Mouse (Mus musculus) stomach, embryonic 15.5 days (tissue): ENCODE measurements around the gene 1700037H04Rik. TPM values are rescaled to one million over a fixed set of nuclear protein-coding genes. Genes with fewer than 3 reads are reported as not detected.

Experiments
- ATAC-seq: fragments of 200-750 bp; cut with Nextera tagmentation; 2 replicates; pipeline ENCODE4 v1.8.0; 2017; ENCODE audit warnings: low read depth, moderate number of reproducible peaks, moderate TSS enrichment; ENCODE audit not compliant: insufficient read depth, low FRiP score
- H3K27ac ChIP-seq: fragments of 300-500 bp; sonication (generic); 2 replicates; pipeline ENCODE4 v1.5.1; 2015; ENCODE audit warnings: mild to moderate bottlenecking, inconsistent platforms
- H3K27me3 ChIP-seq: fragments of 300-500 bp; sonication (generic); replicated peaks from 2 replicates; pipeline ENCODE4 v1.6.1; 2015; ENCODE audit warnings: inconsistent platforms
- H3K36me3 ChIP-seq: fragments of 300-500 bp; sonication (generic); 2 replicates; pipeline ENCODE4 v1.6.1; 2015; ENCODE audit warnings: inconsistent platforms
- H3K4me1 ChIP-seq: fragments of 300-500 bp; sonication (generic); 2 replicates; pipeline ENCODE4 v1.6.1; 2015; ENCODE audit warnings: inconsistent platforms
- H3K4me2 ChIP-seq: fragments of 300-500 bp; sonication (generic); 2 replicates; pipeline ENCODE4 v1.6.1; 2015; ENCODE audit warnings: mild to moderate bottlenecking, inconsistent platforms
- H3K4me3 ChIP-seq: fragments of 300-500 bp; sonication (generic); replicated peaks from 2 replicates; pipeline ENCODE4 v1.5.1; 2015; ENCODE audit warnings: inconsistent platforms
- H3K9ac ChIP-seq: fragments of 300-500 bp; sonication (generic); 2 replicates; pipeline ENCODE4 v1.6.1; 2015; ENCODE audit warnings: inconsistent platforms
- H3K9me3 ChIP-seq: fragments of 300-500 bp; sonication (generic); 2 replicates; pipeline ENCODE4 v1.6.1; 2016; ENCODE audit warnings: inconsistent platforms
- WGBS: fragments of 180-500 bp; shearing (Covaris S2); methylation state at CpG from one replicate; pipeline ENCODE4 v1.1.7; 2015; 5-methylcytosine and 5-hydroxymethylcytosine counted together
- polyA plus RNA-seq: library from polyadenylated mRNA; unstranded; fragments of >200 nt; fragmentation: Nextera tagmentation; extraction: Ambion mirVana; gene quantifications from 2 replicates; pipeline ENCODE4 v1.2.1, GENCODE M21; 2015

The 1700037H04Rik gene
- polyA plus RNA-seq, 1 experiment from 2014 or later, result 75.0 TPM

DNA sequence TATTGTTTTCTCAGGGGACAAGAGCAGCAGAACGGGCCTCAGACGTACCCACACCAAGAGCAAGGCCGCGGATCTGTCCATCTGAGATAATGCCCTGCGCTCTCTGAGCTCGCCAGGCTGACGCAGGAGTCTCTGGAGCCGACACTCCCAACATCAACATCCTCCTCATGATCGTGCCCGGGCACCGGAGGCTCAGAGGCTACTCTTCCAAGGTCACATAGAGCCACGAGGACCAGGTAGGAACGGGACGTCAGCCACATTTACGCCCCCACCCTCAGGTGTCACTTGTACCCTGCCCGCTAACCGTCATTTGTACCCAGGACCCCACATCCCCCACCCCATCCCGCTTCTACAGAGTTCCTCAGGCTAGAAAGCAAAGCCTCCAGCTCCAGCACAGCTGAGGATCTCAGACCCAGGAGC is 380 bp downstream of the 1700037H04Rik start:
- Histone ChIP-seq H3K4me1 (peaks cover 11% of the 10 kb centered on the region; the same call in 1 of the 2 replicates), H3K4me3 (peak overlapping the region; percentile 73), H3K27me3 (no peaks in the 10 kb centered on the region), H3K4me2 (peak overlapping the region; percentile 92), H3K9me3 (no peaks in the 10 kb centered on the region), H3K9ac (peak overlapping the region; percentile 68), H3K27ac (peak overlapping the region; percentile 81), H3K36me3 (0 out of 2 replicates have a peak, but pooled peaks cover 5% of the 10 kb centered on the region)
- peak; percentile 61 for ATAC-seq
- 0% methylated on average over 18 of the region's 18 CpGs for WGBS

DNA sequence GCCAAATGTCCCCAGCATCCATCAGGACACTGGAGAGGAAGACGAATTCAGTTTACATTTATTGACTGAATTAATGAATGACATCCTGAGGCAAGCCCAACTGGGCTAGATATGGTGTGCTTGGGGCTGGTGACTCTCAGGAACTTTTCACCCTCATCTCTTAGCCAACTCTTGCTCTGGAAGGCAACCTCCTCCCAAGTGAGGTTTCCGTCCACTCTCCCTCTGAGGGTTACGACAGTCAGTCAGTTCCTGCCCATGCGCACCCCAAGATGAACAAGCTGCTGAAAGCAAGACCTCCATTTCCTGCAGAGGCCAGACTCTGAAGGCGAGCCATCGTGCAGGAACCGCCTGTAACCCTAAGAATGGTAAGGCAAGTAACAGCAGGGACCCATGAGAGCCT is 2.9 kb downstream of the 1700037H04Rik start:
- H3K9ac ChIP-seq, result no peak overlapping the region
- H3K4me1 ChIP-seq, result peaks cover 11% of the 10 kb centered on the region; the same call in 1 of the 2 replicates
- H3K9me3 ChIP-seq, result no peaks in the 10 kb centered on the region
- H3K27me3 ChIP-seq, result no peaks in the 10 kb centered on the region
- H3K36me3 ChIP-seq, result peaks cover 9% of the 10 kb centered on the region; the same call in 1 of the 2 replicates
- H3K4me2 ChIP-seq, result no peak overlapping the region
- no peak overlapping the region for H3K4me3 ChIP-seq
- no peak overlapping the region for H3K27ac ChIP-seq
- no peak for ATAC-seq
- 91% methylated on average over 7 of the region's 7 CpGs for WGBS

DNA sequence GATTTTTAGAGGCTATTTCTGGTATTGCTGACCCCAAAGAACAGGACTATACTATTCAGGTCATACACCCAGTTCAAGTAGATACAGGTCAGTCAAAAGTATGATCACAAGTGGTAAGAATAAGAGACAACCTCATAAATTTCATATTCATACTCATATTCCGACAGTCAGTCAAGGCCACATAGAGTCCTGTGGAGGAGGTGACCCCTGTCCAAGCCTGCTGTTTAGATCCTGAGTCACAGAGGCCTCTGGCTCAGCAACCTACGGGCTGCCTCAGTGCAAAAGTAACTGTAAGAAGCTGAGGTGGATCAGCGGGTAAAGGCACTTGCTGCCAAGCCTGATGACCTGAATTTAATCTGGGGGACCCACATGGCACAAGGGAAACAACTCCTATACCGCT is 5.8 kb downstream of the 1700037H04Rik start:
- Histone ChIP-seq H3K27me3 (no peaks in the 10 kb centered on the region), H3K36me3 (peaks cover 12% of the 10 kb centered on the region; the same call in 1 of the 2 replicates), H3K4me3 (no peak overlapping the region), H3K9ac (no peak overlapping the region), H3K4me2 (no peak overlapping the region), H3K27ac (no peak overlapping the region), H3K9me3 (no peaks in the 10 kb centered on the region), H3K4me1 (0 out of 2 replicates have a peak, but pooled peaks cover 7% of the 10 kb centered on the region)
- WGBS, result 90% methylated on average over 4 of the region's 4 CpGs
- ATAC-seq, result no peak

DNA sequence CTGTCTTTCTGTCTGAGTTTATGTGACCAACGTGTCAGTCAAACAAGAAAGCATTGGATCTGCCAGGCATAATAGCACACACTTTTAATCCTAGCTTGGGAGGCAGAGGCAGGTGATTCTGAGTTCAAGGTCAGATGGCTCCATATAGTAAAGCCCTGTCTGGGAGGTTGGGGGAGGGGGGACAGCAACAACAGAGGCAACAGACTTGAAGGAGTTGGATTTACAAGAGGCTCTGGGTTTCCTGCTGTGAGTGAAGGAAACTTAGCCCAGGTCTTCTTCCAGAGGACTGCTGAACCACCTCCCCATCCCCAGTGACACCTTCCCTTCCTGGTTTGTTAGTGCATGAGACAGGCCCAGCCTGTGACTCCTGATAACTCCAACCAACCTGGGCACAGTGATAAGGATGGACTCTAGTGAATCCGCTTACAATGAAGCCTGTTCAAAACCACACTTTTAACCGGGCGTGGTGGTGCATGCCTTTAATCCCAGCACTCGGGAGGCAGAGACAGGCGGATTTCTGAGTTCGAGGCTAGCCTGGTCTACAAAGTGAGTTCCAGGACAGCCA is 7.6 kb downstream of the 1700037H04Rik start:
- WGBS, result 85% methylated on average over 7 of the region's 7 CpGs
- Histone ChIP-seq H3K27ac (no peak overlapping the region), H3K27me3 (no peaks in the 10 kb centered on the region), H3K4me3 (no peak overlapping the region), H3K9me3 (no peaks in the 10 kb centered on the region), H3K9ac (no peak overlapping the region), H3K4me1 (no peaks in the 10 kb centered on the region), H3K36me3 (peaks cover 21% of the 10 kb centered on the region; the same call in 1 of the 2 replicates), H3K4me2 (no peak overlapping the region)
- ATAC-seq, result peak; percentile 71; the same call in 1 of the 2 replicates

DNA sequence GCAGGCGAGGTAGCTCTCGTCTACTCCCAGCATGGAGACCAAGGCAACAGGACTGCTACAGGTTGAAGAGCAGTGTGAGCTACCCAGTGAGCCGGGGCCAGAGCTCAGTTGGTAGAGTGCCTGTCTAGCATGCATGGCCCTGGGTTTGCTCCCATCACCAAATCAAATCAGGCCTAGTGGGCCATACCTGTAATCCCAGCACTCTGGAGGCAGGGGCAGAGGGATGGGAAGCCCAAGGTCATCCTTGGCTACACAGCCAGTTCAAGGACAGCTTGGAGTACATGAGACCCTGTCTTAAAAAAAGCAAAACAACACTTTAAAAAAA is 10.7 kb downstream of the 1700037H04Rik start:
- H3K9me3 ChIP-seq, result no peaks in the 10 kb centered on the region
- H3K4me3 ChIP-seq, result no peak overlapping the region
- H3K4me2 ChIP-seq, result no peak overlapping the region
- H3K4me1 ChIP-seq, result no peaks in the 10 kb centered on the region
- no peaks in the 10 kb centered on the region for H3K27me3 ChIP-seq
- WGBS, result 95% methylated on average over 3 of the region's 3 CpGs
- H3K36me3 ChIP-seq, result peaks cover 22% of the 10 kb centered on the region
- no peak for ATAC-seq
- H3K27ac ChIP-seq, result no peak overlapping the region
- no peak overlapping the region for H3K9ac ChIP-seq

DNA sequence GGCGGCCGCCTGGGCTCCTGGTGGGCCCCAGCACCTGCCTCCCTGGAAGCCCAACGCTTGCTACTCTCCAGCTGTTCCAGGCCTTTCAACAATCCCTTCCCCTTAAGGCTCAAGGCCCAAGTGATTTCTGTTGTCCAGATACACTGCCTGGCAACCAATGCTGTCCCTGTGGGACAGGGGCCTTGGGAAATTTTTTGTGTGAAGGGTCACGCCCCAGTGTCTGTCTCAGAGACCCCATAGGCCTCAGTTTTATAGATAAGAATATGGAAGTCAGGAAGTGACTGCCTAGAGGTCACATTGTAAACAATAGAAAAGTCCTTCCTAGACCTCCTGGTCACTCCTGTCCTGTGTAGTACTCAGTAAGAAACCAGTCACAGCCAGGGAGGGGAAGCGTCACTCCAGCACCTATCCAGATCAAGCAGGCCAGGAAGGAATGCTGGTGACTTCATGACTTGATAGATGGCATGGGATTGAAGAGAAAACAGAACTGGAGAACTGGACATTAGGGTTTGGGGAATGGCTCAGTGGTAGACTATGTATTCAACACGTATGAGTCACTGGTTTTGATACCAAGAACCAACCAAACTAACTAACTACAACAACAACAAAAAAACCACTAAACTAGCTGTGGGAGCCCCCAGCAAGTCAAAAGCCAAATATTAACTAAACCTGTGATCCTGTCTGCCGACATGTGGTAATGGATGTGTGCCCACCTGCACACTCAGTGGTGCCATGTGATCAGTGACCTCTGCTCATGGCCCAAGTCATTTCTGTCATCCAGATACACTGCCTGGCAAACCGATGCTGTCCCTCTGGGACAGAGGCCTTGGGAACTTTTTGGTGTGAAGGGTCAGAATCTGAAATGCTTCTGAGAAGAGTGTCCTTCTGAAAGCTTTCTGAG is 11.3 kb downstream of the 1700037H04Rik start:
- Histone ChIP-seq H3K4me2 (no peak overlapping the region), H3K27me3 (no peaks in the 10 kb centered on the region), H3K9me3 (no peaks in the 10 kb centered on the region), H3K4me1 (no peaks in the 10 kb centered on the region), H3K27ac (no peak overlapping the region), H3K4me3 (no peak overlapping the region), H3K9ac (no peak overlapping the region), H3K36me3 (peaks cover 23% of the 10 kb centered on the region)
- 83% methylated on average over 8 of the region's 8 CpGs for WGBS
- no peak for ATAC-seq

DNA sequence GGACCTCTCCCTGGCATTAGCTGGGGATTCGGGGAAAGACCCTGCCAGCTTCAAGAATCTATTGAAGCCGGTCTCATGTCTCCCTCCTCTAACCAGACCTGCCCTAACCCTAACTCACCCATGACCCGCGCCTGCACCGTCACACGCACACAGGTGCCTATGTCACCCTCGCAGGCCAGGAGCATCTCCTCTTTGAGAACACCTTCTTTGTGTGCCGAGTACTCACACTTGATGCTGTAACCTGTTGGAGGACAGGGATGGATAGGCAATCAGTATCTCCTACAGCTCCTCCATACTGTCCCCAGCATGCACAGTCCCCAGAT is 12.9 kb downstream of the 1700037H04Rik start:
- 0 out of 2 replicates have a peak, but pooled peaks cover 4% of the 10 kb centered on the region for H3K4me1 ChIP-seq
- no peak overlapping the region for H3K9ac ChIP-seq
- H3K27me3 ChIP-seq, result no peaks in the 10 kb centered on the region
- no peak overlapping the region for H3K4me2 ChIP-seq
- 89% methylated on average over 8 of the region's 8 CpGs for WGBS
- no peak overlapping the region for H3K27ac ChIP-seq
- H3K36me3 ChIP-seq, result peaks cover 26% of the 10 kb centered on the region
- no peaks in the 10 kb centered on the region for H3K9me3 ChIP-seq
- ATAC-seq, result no peak
- no peak overlapping the region for H3K4me3 ChIP-seq

DNA sequence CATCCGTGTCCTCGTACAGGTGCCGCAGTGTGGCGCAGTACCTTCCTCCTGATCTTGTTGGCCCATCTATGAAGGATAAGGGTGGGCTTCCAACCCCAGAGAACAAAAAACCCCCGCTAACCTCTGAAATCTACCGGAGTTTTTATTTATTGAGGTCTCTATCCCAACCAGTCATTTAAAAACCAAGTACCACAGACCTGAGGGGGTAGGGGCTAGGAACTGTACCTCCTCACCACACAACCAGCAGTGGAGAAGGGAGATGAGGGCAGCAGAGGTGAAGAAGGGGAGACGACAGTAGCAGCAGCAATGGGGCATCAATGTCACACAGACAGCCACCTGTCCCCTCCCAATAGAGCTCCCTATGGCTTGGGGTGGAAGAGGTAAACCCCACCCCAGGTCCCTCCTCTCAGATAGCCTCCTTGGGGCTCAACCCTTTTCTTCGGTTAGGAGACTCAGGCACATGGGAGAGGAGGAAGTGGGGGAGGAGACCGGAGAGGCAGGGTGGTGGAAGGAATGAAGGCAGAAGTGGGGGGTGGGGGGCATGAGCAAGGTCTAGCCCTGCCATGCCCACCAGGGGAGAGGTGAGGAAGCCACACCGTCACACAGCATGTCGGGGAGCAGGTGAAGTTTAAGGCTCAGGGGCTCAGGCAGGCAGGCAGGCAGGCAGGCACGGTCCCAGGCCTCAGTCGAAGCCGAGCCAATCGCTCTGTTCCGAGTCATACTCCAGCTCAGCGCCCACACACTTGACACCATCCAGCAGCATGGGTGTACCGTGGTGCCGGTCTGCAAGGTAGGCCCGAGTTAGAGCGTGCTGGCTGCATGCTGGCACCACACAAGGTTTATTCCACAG is 13.5 kb downstream of the 1700037H04Rik start:
- H3K9me3 ChIP-seq, result no peaks in the 10 kb centered on the region
- H3K36me3 ChIP-seq, result peaks cover 26% of the 10 kb centered on the region
- H3K9ac ChIP-seq, result no peak overlapping the region
- no peak for ATAC-seq
- no peaks in the 10 kb centered on the region for H3K27me3 ChIP-seq
- no peak overlapping the region for H3K4me2 ChIP-seq
- WGBS, result 79% methylated on average over 21 of the region's 21 CpGs
- no peak overlapping the region for H3K27ac ChIP-seq
- H3K4me3 ChIP-seq, result no peak overlapping the region
- 0 out of 2 replicates have a peak, but pooled peaks cover 4% of the 10 kb centered on the region for H3K4me1 ChIP-seq

DNA sequence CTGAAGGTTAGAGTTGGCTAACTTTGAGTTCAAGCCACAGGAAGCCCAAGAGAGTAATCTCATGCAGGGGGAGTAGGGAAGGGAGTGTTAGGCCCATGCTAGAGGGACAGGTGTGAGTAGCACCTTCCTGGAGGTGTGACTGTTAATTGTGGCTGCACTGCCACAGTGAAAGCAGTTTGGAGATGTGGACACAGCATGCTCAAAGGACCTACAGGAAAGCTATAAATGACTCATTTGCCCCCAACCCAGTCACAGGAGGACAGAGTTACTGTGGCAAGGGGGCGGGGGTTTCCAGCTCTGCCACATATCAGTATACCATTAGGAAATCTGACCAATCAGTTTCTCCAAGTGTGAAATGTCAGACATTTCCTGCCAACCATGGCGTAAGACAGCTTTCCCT is 14.3 kb downstream of the 1700037H04Rik start:
- Histone ChIP-seq H3K4me3 (no peak overlapping the region), H3K27me3 (no peaks in the 10 kb centered on the region), H3K36me3 (peaks cover 23% of the 10 kb centered on the region), H3K4me1 (0 out of 2 replicates have a peak, but pooled peaks cover 4% of the 10 kb centered on the region), H3K9me3 (no peaks in the 10 kb centered on the region), H3K9ac (no peak overlapping the region), H3K27ac (no peak overlapping the region), H3K4me2 (no peak overlapping the region)
- WGBS, result 81% methylated on average over 2 of the region's 2 CpGs
- ATAC-seq, result no peak

DNA sequence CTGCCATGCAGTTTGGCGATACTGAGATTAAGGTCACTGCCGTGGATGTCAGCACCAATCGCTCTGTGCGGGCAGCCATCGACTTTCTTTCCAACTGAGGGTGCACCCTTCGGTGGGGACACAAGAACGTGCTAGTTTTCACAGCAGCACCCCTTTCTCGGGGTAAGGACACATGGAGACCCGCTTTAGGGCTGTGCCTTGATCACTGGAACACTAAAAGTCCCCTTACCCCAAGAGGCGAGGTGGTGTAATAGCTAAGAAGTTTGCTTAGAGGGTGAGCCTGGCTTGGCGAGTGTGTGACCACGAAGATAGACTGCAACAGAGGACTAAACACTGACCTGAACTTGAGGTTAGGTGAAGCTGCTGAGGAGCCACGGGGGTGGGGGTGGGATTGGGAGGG is 14.8 kb downstream of the 1700037H04Rik start:
- no peaks in the 10 kb centered on the region for H3K27me3 ChIP-seq
- H3K27ac ChIP-seq, result no peak overlapping the region
- no peak overlapping the region for H3K4me2 ChIP-seq
- peaks cover 23% of the 10 kb centered on the region for H3K36me3 ChIP-seq
- 57% methylated on average over 13 of the region's 13 CpGs for WGBS
- no peak for ATAC-seq
- no peak overlapping the region for H3K4me3 ChIP-seq
- 0 out of 2 replicates have a peak, but pooled peaks cover 4% of the 10 kb centered on the region for H3K4me1 ChIP-seq
- H3K9ac ChIP-seq, result no peak overlapping the region
- H3K9me3 ChIP-seq, result no peaks in the 10 kb centered on the region

DNA sequence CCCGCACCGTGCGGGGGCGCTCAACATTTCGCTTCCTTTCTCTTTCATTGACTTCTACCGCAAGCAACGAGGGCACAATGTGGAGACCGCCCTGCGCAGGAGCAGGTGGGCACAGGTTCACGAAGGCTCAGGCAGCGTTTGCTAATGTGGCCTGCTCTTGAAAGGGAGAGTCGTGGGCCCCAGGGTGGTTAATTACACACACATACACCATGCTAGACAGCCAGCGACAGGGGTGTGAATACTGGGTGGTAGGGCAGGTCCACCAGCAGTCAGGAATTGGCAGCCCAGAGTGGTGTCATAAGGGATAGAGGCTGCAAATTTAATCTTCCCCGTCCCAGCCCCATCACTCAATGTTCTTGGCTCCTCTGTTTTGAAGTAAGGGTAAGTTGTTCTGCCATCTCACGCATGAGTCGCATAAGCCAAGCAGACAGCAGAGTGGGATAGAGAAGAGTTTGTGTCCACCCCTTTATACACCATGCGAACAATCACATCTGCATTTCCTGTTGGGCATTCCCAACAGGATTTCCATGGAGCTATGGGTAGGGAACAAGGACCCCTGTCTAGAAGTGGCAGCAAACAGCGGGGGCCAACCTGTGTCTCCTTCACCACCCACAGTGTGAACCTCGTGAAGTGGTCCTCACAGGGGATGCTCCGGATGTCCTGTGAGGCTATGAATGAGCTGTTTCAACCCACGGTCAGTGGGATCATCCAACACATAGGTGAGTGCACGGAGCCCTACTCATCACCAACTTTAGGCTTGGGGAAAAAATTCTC is 16.7 kb downstream of the 1700037H04Rik start:
- 0 out of 2 replicates have a peak overlapping the region, but pooled peaks have one; percentile 23 for H3K4me2 ChIP-seq
- no peaks in the 10 kb centered on the region for H3K27me3 ChIP-seq
- H3K4me3 ChIP-seq, result no peak overlapping the region
- H3K9me3 ChIP-seq, result no peaks in the 10 kb centered on the region
- H3K36me3 ChIP-seq, result peaks cover 15% of the 10 kb centered on the region
- 70% methylated on average over 22 of the region's 22 CpGs for WGBS
- no peak overlapping the region for H3K27ac ChIP-seq
- 0 out of 2 replicates have a peak, but pooled peaks cover 4% of the 10 kb centered on the region for H3K4me1 ChIP-seq
- H3K9ac ChIP-seq, result no peak overlapping the region
- no peak for ATAC-seq
